Mouse (Mus musculus) kidney, adult 2 months (tissue): ENCODE measurements around the gene Tctn1. TPM values are rescaled to one million over a fixed set of nuclear protein-coding genes. Genes with fewer than 3 reads are reported as not detected.

Source experiments
- DNase-seq: peaks from one replicate; pipeline ENCODE4 v3.0.0; 2021
- H3K27ac ChIP-seq: fragments of 200-500 bp; 2 replicates; pipeline ENCODE4 v1.5.1; 2012; ENCODE audit warnings: low read depth, low read length, control low read depth, inconsistent platforms; ENCODE audit not compliant: insufficient read depth
- H3K27me3 ChIP-seq: fragments of 200-500 bp; replicated peaks from 2 replicates; pipeline ENCODE4 v1.6.1; 2012; ENCODE audit warnings: mild to moderate bottlenecking, moderate library complexity, low read length, inconsistent platforms; ENCODE audit not compliant: control insufficient read depth, insufficient read depth
- H3K36me3 ChIP-seq: fragments of 200-500 bp; 2 replicates; pipeline ENCODE4 v1.6.1; 2012; ENCODE audit warnings: mild to moderate bottlenecking, moderate library complexity, low read length, inconsistent platforms; ENCODE audit not compliant: control insufficient read depth, insufficient read depth
- H3K4me1 ChIP-seq: fragments of 200-500 bp; 2 replicates; pipeline ENCODE4 v1.6.1; 2011; ENCODE audit warnings: low read length; ENCODE audit not compliant: control insufficient read depth, insufficient read depth
- H3K4me3 ChIP-seq: fragments of 200-500 bp; 2 replicates; pipeline ENCODE4 v1.5.1; 2011; ENCODE audit warnings: mild to moderate bottlenecking, low read depth, low read length, control low read depth; ENCODE audit not compliant: insufficient read depth
- CTCF ChIP-seq: fragments of 200-500 bp; conservative IDR thresholded peaks from 2 replicates; pipeline ENCODE4 v1.5.1; 2011; ENCODE audit warnings: low read depth, mild to moderate bottlenecking, control low read depth, low read length, moderate library complexity, mixed read lengths; ENCODE audit not compliant: insufficient read depth, insufficient read length
- POLR2A ChIP-seq: fragments of 200-500 bp; IDR thresholded peaks from one replicate; pipeline ENCODE4 v1.6.1; 2011; ENCODE audit warnings: low read depth, low read length, control low read depth
- WGBS: fragments of 180-500 bp; shearing (Covaris S2); methylation state at CpG from one replicate; pipeline ENCODE4 v1.1.7; 2018; 5-methylcytosine and 5-hydroxymethylcytosine counted together
- polyA plus RNA-seq: library from polyadenylated mRNA; depleted of rRNA; stranded (reverse); fragments of >200 nt; gene quantifications from 2 replicates; pipeline ENCODE4 v1.2.3, GENCODE M21; 2012

Tctn1 gene
- polyA plus RNA-seq, 1 experiment, result 18.2 TPM

GRCm38 (mm10) chr5:122285029-122285766 lies 20.9 kb upstream of the Tctn1 start:
- peak; percentile 75 for DNase-seq
- Histone ChIP-seq H3K27me3 (no peaks in the 10 kb centered on the region), H3K4me3 (peak overlapping the region; percentile 97), H3K36me3 (no peaks in the 10 kb centered on the region), H3K4me1 (peaks cover 26% of the 10 kb centered on the region), H3K27ac (peak overlapping the region; percentile 96)
- TF ChIP-seq POLR2A (no peak), CTCF (0 out of 2 replicates have a peak, but pooled peaks have one; percentile 11)
- 2% methylated on average over 34 of the region's 34 CpGs for WGBS

DNA sequence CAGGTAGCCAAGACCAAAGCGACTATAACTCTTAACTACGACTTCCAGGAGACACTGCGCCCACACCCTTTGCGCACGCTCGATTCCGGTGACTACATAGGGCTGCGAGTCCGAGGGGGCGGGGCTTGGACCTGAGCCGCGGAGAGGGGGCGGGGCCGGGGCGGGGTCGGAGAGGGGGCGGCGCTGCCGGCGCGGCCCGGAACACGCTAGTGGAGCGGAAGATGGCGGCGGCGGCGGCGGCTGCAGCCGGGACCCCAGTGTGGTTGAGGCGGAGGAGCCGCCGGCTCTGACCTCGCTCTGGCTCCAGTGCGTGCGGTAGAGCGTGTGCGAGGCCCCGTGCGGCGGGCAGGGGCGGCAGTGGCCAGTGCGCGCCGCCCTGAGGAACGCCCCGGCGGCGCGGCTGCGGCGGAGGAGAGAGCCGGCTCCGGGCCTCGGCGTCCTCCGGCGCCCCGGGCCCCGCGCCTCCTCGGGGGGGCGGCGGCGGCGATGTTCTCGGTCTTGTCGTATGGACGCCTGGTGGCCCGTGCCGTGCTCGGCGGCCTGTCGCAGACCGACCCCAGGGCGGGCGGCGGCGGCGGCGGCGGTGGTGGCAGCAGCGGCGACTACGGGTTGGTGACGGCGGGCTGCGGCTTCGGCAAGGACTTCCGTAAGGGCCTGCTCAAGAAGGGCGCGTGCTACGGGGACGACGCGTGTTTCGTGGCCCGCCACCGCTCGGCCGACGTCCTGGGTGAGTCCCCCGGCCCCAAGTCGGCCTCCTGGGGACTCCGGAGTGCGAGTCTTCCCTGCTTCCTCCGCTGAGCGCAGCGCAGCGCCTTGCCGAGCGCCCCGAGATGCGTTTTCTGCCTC lies 20.1 kb upstream of the Tctn1 start, which contains the start of gene Pptc7:
Gene Pptc7 (plus strand): TSS at position 183 of the 846 bp plus-strand sequence.
- Histone ChIP-seq H3K4me1 (peaks cover 31% of the 10 kb centered on the region), H3K4me3 (peak within 1 kb of the TSS; percentile 97), H3K27me3 (no peaks in the 10 kb centered on the region), H3K36me3 (no peaks in the 10 kb centered on the region), H3K27ac (peak within 1 kb of the TSS; percentile 96)
- no peak for TF ChIP-seq CTCF
- TF ChIP-seq POLR2A, result no peak
- DNase-seq, result peak; percentile 95
- WGBS, result under 1% methylated on average over 111 of the region's 114 CpGs

GRCm38 (mm10) chr5:122283828-122284182 lies 19.5 kb upstream of the Tctn1 start:
- H3K27me3 ChIP-seq, result no peaks in the 10 kb centered on the region
- no peak for TF ChIP-seq CTCF
- TF ChIP-seq POLR2A, result no peak
- peaks cover 31% of the 10 kb centered on the region for H3K4me1 ChIP-seq
- 14% methylated on average over 2 of the region's 2 CpGs for WGBS
- no peak overlapping the region for H3K4me3 ChIP-seq
- DNase-seq, result no peak
- H3K36me3 ChIP-seq, result no peaks in the 10 kb centered on the region
- H3K27ac ChIP-seq, result peak overlapping the region; percentile 16; the same call in 1 of the 2 replicates

DNA sequence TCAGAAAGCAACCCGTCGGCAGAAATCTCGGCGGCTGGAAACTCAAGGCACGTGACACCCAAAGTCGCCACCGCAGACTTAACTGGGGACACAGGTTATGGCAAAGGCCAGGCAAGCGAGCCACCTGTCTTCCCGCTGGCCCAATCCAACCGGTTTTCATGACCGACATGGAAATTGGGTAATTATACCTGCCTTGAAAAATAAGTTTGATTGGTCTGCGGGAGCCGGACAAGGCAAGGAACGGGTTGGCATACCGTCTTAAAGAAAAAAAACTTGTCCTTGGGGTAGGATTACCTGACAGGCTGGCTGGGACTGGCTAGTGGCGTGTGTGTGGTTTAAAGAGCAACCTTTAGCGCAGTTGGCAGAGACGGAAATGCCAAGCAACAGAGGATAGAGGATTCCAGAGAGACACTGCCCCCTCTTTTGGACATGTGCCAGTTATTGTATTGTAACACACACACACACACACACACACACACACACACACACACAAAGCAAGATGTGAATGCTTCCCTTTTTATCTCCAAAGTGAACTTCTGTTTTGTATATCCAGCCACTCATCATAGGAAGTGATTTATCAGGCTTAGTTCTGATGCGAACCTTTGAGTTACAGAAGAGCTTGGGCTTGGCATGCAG lies 16.7 kb upstream of the Tctn1 start:
- Histone ChIP-seq H3K27ac (peak overlapping the region; percentile 67), H3K36me3 (no peaks in the 10 kb centered on the region), H3K27me3 (no peaks in the 10 kb centered on the region), H3K4me3 (no peak overlapping the region), H3K4me1 (peaks cover 20% of the 10 kb centered on the region)
- DNase-seq, result peak; percentile 83
- TF ChIP-seq CTCF (no peak), POLR2A (no peak)
- WGBS, result 14% methylated on average over 19 of the region's 19 CpGs

GRCm38 (mm10) chr5:122280422-122280826 lies 16.2 kb upstream of the Tctn1 start:
- H3K4me3 ChIP-seq, result no peak overlapping the region

GRCm38 (mm10) chr5:122279799-122280421 lies 15.7 kb upstream of the Tctn1 start:
- 64% methylated on average over 12 of the region's 12 CpGs for WGBS
- no peaks in the 10 kb centered on the region for H3K27me3 ChIP-seq
- peak overlapping the region; percentile 67 for H3K27ac ChIP-seq
- peaks cover 20% of the 10 kb centered on the region for H3K4me1 ChIP-seq
- DNase-seq, result no peak
- TF ChIP-seq CTCF (no peak), POLR2A (no peak)
- no peaks in the 10 kb centered on the region for H3K36me3 ChIP-seq
- H3K4me3 ChIP-seq, result no peak overlapping the region

More at GRCm38 (mm10) chr5:122280422-122280826, 16.2 kb upstream of the Tctn1 start:
- H3K36me3 ChIP-seq, result no peaks in the 10 kb centered on the region
- peaks cover 20% of the 10 kb centered on the region for H3K4me1 ChIP-seq
- DNase-seq, result no peak
- peak overlapping the region; percentile 67 for H3K27ac ChIP-seq
- WGBS, result 14% methylated on average over 6 of the region's 6 CpGs
- no peaks in the 10 kb centered on the region for H3K27me3 ChIP-seq
- TF ChIP-seq CTCF, result no peak
- no peak for TF ChIP-seq POLR2A
